Mouse (Mus musculus): Measurements from ENCODE around the gene Zranb1. TPM values are rescaled to one million over a fixed set of nuclear protein-coding genes. Genes with fewer than 3 reads are reported as not detected.

Gene Zranb1
- polyA plus RNA-seq, 1 experiment from 2014 or later, result 8.3 TPM

GRCm38 (mm10) chr7:132894841-132895555 lies 35.9 kb upstream of the Zranb1 start:
- H3K36me3 ChIP-seq, result no peaks in the 10 kb centered on the region
- no peaks in the 10 kb centered on the region for H3K27me3 ChIP-seq (ENCODE audit: insufficient read depth, poor library complexity, severe bottlenecking)
- no peaks in the 10 kb centered on the region for H3K9me3 ChIP-seq
- no peak overlapping the region for H3K4me3 ChIP-seq
- H3K27ac ChIP-seq, result peak overlapping the region; percentile 72; the same call in 1 of the 2 replicates
- WGBS, result 70% methylated on average over 7 of the region's 7 CpGs
- DNase-seq (ENCODE audit: low spot score), result peak; percentile 75
- peaks cover 20% of the 10 kb centered on the region; the same call in 1 of the 2 replicates for H3K4me1 ChIP-seq

DNA sequence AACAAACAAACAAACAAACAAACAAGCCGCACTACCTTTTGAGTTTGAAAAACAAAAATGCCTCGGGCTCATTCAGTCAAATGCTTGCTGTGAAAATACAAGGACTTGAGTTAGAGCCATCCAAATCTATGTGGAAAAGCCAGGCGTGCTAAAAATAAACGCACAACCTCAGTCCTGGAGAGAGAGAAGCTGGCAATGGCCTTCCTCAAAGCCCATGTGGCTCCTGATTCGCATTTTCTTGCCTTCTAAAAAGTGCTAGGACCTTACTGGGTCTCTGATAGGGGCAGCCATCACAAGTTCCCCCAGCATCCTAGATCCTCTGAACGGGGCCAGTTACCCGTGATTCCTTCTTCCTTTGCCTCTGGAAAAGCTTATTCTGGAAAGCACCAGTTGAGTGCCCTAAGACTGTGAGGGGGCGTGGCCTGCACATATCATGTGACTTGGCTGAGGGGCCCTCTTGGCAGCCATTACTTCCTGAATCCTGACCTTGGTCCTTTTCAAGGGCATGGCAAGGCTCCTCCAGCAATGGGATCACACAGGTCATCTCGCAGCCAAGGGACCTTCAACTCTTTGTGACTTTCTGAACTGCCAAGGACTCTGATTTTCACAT lies 34.6 kb upstream of the Zranb1 start:
- H3K9me3 ChIP-seq, result no peaks in the 10 kb centered on the region
- peak; percentile 69 for DNase-seq (ENCODE audit: low spot score)
- H3K36me3 ChIP-seq, result no peaks in the 10 kb centered on the region
- H3K27ac ChIP-seq, result peak overlapping the region; percentile 72
- peaks cover 29% of the 10 kb centered on the region for H3K4me1 ChIP-seq
- no peak overlapping the region for H3K4me3 ChIP-seq
- H3K27me3 ChIP-seq (ENCODE audit: insufficient read depth, poor library complexity, severe bottlenecking), result no peaks in the 10 kb centered on the region
- WGBS, result 81% methylated on average over 9 of the region's 9 CpGs

DNA sequence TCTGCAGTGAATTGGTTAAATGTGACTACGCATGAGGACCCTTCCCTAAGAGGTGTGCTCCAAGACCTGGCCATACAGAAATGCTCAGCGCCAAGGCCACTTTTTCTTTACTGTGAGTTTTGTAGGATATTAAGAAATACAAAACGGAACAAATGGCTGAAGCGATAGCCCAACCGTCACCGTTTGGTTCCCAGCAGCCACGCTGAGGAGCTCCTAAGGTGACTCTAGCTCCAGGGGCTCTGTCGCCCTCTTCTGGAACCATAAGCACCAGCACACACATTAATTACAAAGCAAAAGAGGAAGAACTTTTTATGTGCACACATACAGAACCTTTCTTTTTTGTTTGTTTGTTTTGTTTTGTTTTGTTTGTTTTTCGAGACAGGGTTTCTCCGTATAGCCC lies 33.7 kb upstream of the Zranb1 start:
- H3K27ac ChIP-seq, result no peak overlapping the region
- no peaks in the 10 kb centered on the region for H3K36me3 ChIP-seq
- peaks cover 35% of the 10 kb centered on the region for H3K4me1 ChIP-seq
- WGBS, result 79% methylated on average over 10 of the region's 10 CpGs
- no peak overlapping the region for H3K4me3 ChIP-seq
- DNase-seq (ENCODE audit: low spot score), result peak; percentile 25
- H3K27me3 ChIP-seq (ENCODE audit: insufficient read depth, poor library complexity, severe bottlenecking), result no peaks in the 10 kb centered on the region
- H3K9me3 ChIP-seq, result no peaks in the 10 kb centered on the region

- H3K27ac ChIP-seq, result no peak overlapping the region
Measured at GRCm38 (mm10) chr7:132898234-132898633, 32.7 kb upstream of the Zranb1 start.

DNA sequence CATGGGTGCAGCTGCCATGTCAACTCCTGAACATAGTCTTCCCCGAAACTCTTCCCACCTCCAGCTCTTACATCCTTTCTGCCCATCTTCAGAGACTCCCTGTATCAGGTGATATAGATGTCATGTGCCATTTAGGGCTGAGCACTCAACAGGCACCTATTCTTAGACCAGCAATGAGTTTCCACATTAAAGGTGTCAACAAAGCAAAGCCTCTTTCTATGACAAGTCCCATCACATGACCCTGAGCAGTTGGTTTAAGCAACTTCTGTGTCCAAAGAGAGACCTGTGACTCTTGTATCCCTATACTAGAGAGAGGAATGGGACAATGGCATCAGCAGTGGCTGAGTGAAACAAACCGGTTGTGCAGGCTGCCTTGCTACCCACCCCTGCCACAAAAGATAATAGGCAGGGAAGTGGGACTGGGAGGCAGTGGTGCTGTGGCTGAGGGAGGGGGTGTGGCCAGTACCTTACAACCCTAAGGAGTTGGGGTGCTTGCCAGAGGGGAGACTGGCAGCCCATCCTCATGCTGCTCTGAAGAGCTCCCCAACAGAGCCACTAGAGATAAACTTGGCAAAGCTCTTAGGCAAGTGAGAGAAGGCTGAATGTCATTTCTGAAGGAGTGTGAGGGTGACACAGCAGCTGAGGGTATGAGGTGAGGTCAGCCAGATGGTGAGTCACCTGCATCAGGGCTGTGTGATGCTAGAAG lies 30.0 kb upstream of the Zranb1 start:
- H3K36me3 ChIP-seq, result no peaks in the 10 kb centered on the region
- H3K9me3 ChIP-seq, result no peaks in the 10 kb centered on the region
- H3K27ac ChIP-seq, result peak overlapping the region; percentile 16; the same call in 1 of the 2 replicates
- WGBS, result 39% methylated on average over 2 of the region's 2 CpGs
- no peak overlapping the region for H3K4me3 ChIP-seq
- peak; percentile 66 for DNase-seq (ENCODE audit: low spot score)
- H3K27me3 ChIP-seq (ENCODE audit: insufficient read depth, poor library complexity, severe bottlenecking), result no peaks in the 10 kb centered on the region
- H3K4me1 ChIP-seq, result peaks cover 23% of the 10 kb centered on the region

More at GRCm38 (mm10) chr7:132898234-132898633, 32.7 kb upstream of the Zranb1 start:
- Histone ChIP-seq H3K9me3 (no peaks in the 10 kb centered on the region), H3K27me3 (ENCODE audit: insufficient read depth, poor library complexity, severe bottlenecking) (no peaks in the 10 kb centered on the region), H3K36me3 (no peaks in the 10 kb centered on the region), H3K4me3 (no peak overlapping the region), H3K4me1 (peaks cover 35% of the 10 kb centered on the region)
- WGBS, result 82% methylated on average over 2 of the region's 2 CpGs
- DNase-seq (ENCODE audit: low spot score), result peak; percentile 42

DNA sequence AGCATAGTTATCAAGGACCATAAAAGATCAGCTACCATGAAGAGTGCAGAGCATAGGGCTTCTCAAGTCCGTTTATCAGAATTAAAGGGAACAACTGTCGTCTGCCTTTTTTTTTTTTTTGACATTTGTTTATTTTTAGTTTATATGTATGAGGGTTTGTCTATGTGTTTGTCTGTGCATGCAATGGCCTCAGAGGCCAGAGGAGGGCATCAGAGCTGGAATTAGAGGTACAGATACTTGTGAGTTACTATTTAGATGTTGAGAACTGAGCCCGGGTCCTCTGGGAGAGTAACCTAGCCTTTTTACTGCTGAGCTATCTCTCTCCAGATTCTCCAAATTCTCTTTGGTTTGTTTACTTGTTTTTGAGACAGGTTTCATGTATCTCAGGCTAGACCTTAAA lies 27.1 kb upstream of the Zranb1 start:
- Histone ChIP-seq H3K36me3 (no peaks in the 10 kb centered on the region), H3K27me3 (ENCODE audit: insufficient read depth, poor library complexity, severe bottlenecking) (no peaks in the 10 kb centered on the region), H3K27ac (no peak overlapping the region), H3K9me3 (0 out of 2 replicates have a peak, but pooled peaks cover 6% of the 10 kb centered on the region), H3K4me1 (peaks cover 15% of the 10 kb centered on the region), H3K4me3 (no peak overlapping the region)
- WGBS, result 70% methylated on average over 3 of the region's 3 CpGs
- DNase-seq (ENCODE audit: low spot score), result peak; percentile 45

DNA sequence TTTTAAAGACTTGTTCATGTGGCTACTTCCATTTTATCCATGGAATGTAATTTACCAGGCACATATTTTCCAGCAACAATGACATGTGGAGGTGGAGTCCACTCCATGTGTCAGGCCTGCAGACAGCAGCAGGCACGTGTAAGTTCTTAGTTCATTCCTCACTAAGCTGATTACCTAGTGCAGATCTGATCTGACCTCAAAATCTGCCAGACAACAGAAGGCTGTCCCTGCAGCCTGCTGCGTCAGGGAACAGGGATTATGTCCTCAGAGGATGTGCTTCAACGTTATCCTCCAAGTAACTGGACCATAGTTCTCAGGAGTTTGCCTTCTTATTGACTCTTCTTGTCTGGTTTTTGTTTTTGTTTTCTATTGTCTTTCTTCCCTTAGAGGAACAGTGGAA lies 9.0 kb upstream of the Zranb1 start:
- H3K9me3 ChIP-seq, result no peaks in the 10 kb centered on the region
- H3K27ac ChIP-seq, result no peak overlapping the region
- H3K4me1 ChIP-seq, result no peaks in the 10 kb centered on the region
- WGBS, result 56% methylated on average over 3 of the region's 3 CpGs
- no peak for DNase-seq (ENCODE audit: low spot score)
- H3K27me3 ChIP-seq (ENCODE audit: insufficient read depth, poor library complexity, severe bottlenecking), result no peaks in the 10 kb centered on the region
- no peaks in the 10 kb centered on the region for H3K36me3 ChIP-seq
- no peak overlapping the region for H3K4me3 ChIP-seq

DNA sequence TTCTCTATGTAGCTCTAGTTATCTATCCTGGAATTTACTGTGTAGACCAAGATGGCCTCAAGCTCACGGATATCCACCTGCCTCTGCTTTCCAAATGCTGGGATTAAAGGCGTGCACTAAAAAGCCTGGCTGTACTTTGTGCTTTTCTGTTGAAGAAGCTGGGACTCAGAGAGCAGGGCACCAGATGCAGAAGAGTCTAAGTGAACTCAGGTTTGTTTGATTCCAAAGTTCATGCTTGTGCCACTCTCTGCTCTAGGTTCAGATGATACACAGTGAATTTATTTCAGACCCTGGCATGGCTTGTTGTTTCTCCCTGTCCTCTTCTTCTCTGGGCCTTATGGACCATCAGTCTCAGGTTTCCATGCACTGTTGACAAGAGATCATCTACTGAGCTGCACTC lies 5.7 kb upstream of the Zranb1 start:
- Histone ChIP-seq H3K9me3 (no peaks in the 10 kb centered on the region), H3K27me3 (ENCODE audit: insufficient read depth, poor library complexity, severe bottlenecking) (no peaks in the 10 kb centered on the region), H3K4me1 (no peaks in the 10 kb centered on the region), H3K36me3 (no peaks in the 10 kb centered on the region), H3K27ac (no peak overlapping the region), H3K4me3 (no peak overlapping the region)
- DNase-seq (ENCODE audit: low spot score), result no peak
- 74% methylated on average over 2 of the region's 2 CpGs for WGBS

DNA sequence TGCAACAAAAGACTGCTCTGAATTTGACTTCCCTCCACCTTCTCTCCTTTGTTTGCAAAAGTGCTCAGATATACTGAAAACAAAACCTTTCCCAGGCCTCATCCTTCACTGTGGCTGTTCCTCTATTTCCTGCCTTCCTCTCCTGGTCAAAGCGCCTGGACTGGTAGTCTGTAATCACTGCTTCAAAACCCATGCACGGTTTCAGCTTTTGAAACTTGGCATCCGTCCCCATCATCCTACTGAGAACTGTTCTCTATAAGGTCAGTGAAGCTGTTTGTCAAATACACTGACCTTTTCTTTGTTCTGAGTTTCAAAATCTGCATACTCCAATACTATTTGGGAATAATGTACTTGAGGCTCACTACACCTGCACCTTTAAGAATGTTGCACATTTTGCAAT lies 3.7 kb upstream of the Zranb1 start:
- no peaks in the 10 kb centered on the region for H3K36me3 ChIP-seq
- DNase-seq (ENCODE audit: low spot score), result no peak
- no peaks in the 10 kb centered on the region for H3K4me1 ChIP-seq
- no peak overlapping the region for H3K4me3 ChIP-seq
- H3K27ac ChIP-seq, result no peak overlapping the region
- H3K9me3 ChIP-seq, result no peaks in the 10 kb centered on the region
- no peaks in the 10 kb centered on the region for H3K27me3 ChIP-seq (ENCODE audit: insufficient read depth, poor library complexity, severe bottlenecking)
- 68% methylated on average over 3 of the region's 3 CpGs for WGBS

DNA sequence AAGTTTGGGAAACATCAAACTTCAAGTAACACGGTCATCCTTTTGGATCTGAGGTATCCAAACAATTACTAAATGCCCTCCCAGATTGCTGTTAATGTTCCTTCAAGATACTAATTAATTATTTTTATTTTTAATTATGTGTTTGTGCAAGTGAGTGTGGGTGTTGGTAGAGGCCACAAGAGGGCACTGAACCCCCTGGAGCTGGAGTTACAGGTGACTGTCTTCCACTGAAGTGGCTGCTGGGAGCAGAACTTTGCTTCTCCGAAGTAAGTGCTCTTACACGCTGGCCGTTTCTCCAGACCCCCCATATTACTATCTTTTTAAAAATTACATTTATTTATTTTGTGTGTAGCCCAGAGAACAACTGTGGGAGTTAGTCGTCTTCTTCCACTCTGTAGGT lies 887 bp upstream of the Zranb1 start:
- Histone ChIP-seq H3K27me3 (ENCODE audit: insufficient read depth, poor library complexity, severe bottlenecking) (no peaks in the 10 kb centered on the region), H3K27ac (peak overlapping the region; percentile 98), H3K36me3 (no peaks in the 10 kb centered on the region), H3K4me3 (peak overlapping the region; percentile 97), H3K4me1 (0 out of 2 replicates have a peak, but pooled peaks cover 7% of the 10 kb centered on the region), H3K9me3 (no peaks in the 10 kb centered on the region)
- WGBS, result 83% methylated on average over 5 of the region's 5 CpGs
- DNase-seq (ENCODE audit: low spot score), result no peak

DNA sequence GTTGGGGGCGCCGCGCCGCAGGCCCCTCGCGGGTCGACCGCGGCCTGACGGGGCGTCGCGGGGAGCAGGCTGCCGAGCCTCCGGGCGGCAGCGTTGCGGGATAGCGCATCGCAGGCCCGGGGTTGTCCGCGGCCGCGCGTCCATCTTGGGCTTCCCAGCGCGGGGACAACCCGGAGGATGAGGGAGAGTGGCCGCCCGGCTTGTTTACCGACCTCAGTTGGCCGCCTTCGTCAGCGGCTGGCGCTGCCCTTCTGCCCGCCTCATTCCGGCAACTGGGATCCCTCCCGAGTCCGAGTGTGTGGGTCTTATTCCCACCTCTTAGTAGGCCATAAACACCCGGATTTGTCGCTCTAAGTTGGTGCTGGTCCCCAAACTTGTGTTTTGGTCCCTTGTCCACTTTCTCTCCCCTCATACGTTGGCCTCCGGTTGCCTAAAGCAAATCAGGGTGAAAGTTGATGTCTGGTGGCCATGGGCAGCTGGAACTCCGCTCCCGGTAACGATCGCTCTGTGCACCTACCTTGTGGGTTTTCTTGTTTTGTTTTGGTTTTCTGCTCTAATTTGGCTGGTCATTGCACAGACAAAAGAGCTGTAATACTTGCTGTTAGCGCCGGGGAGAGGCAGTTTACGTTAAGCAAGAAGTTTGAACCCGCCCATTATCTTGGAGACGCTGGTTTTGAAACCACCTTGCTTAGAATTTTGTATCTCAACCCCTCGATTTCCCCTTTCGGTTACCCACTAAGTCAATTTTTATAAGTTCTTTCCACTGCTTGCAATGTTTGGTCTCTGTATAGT lies 814 bp downstream of the Zranb1 start:
- Histone ChIP-seq H3K9me3 (no peaks in the 10 kb centered on the region), H3K4me3 (peak overlapping the region; percentile 97), H3K27me3 (ENCODE audit: insufficient read depth, poor library complexity, severe bottlenecking) (no peaks in the 10 kb centered on the region), H3K27ac (peak overlapping the region; percentile 98), H3K4me1 (0 out of 2 replicates have a peak, but pooled peaks cover 7% of the 10 kb centered on the region), H3K36me3 (no peaks in the 10 kb centered on the region)
- peak; percentile 81 for DNase-seq (ENCODE audit: low spot score)
- WGBS, result under 1% methylated on average over 43 of the region's 55 CpGs

GRCm38 (mm10) chr7:132933331-132933730 lies 2.4 kb downstream of the Zranb1 start:
- H3K27ac ChIP-seq, result no peak overlapping the region
- no peaks in the 10 kb centered on the region for H3K27me3 ChIP-seq (ENCODE audit: insufficient read depth, poor library complexity, severe bottlenecking)
- 0 out of 2 replicates have a peak, but pooled peaks cover 7% of the 10 kb centered on the region for H3K4me1 ChIP-seq
- H3K36me3 ChIP-seq, result no peaks in the 10 kb centered on the region
- no peaks in the 10 kb centered on the region for H3K9me3 ChIP-seq
- 87% methylated on average over 1 of the region's 1 CpGs for WGBS
- no peak for DNase-seq (ENCODE audit: low spot score)
- no peak overlapping the region; the same call in 1 of the 2 replicates for H3K4me3 ChIP-seq

All from heart, embryonic 10.5 days (tissue).